Mouse (Mus musculus) spleen, adult 2 months (tissue): ENCODE data around the gene Fank1. TPM values are rescaled to one million over a fixed set of nuclear protein-coding genes. Genes with fewer than 3 reads are reported as not detected.
"Not testable (repeated sequence)": the region's sequence is repeated elsewhere in the genome, so short reads cannot be mapped to it uniquely, and the experiment has no call there.

ENCODE experiments used
- DNase-seq, 2 experiments: peaks; one replicate each; pipeline versions ENCODE4 v3.0.0 to v3.0.0-alpha.2; 2012 to 2021; ENCODE audit warnings: low spot score in 2 of 2, low read depth in 1 of 2
- H3K27ac ChIP-seq: fragments of 200-500 bp; 2 replicates; pipeline ENCODE4 v1.5.1; 2012; ENCODE audit warnings: low read length, inconsistent platforms; ENCODE audit not compliant: insufficient read depth
- H3K27me3 ChIP-seq: fragments of 200-500 bp; 2 replicates; pipeline ENCODE4 v1.6.1; 2012; ENCODE audit warnings: mild to moderate bottlenecking, moderate library complexity, low read length, inconsistent platforms; ENCODE audit not compliant: control insufficient read depth, insufficient read depth
- H3K36me3 ChIP-seq: fragments of 200-500 bp; 2 replicates; pipeline ENCODE4 v1.6.1; 2012; ENCODE audit warnings: mild to moderate bottlenecking, low read length, inconsistent platforms; ENCODE audit not compliant: control insufficient read depth, insufficient read depth
- H3K4me1 ChIP-seq: fragments of 200-500 bp; 2 replicates; pipeline ENCODE4 v1.6.1; 2011; ENCODE audit warnings: inconsistent platforms; ENCODE audit not compliant: control insufficient read depth, insufficient read depth, insufficient read length
- H3K4me3 ChIP-seq: fragments of 200-500 bp; 2 replicates; pipeline ENCODE4 v1.5.1; 2011; ENCODE audit warnings: mild to moderate bottlenecking, inconsistent platforms; ENCODE audit not compliant: insufficient read depth, insufficient read length; ENCODE audit errors: extremely low read depth
- CTCF ChIP-seq: fragments of 200-500 bp; IDR thresholded peaks from 2 replicates; pipeline ENCODE4 v1.5.1; 2011; ENCODE audit warnings: mild to moderate bottlenecking, inconsistent platforms; ENCODE audit not compliant: insufficient read depth, insufficient read length, insufficient replicate concordance; ENCODE audit errors: extremely low read depth
- POLR2A ChIP-seq: fragments of 200-500 bp; IDR thresholded peaks from 2 replicates; pipeline ENCODE4 v1.6.1; 2011; ENCODE audit warnings: low read depth, low read length, inconsistent platforms
- WGBS: fragments of 180-500 bp; shearing (Covaris S2); methylation state at CpG from one replicate; pipeline ENCODE4 v1.1.7; 2018; 5-methylcytosine and 5-hydroxymethylcytosine counted together
- polyA plus RNA-seq: library from polyadenylated mRNA; depleted of rRNA; stranded (reverse); fragments of >200 nt; gene quantifications from 2 replicates; pipeline ENCODE4 v1.2.3, GENCODE M21; 2012

The Fank1 gene
- polyA plus RNA-seq, 1 experiment = not detected

DNA sequence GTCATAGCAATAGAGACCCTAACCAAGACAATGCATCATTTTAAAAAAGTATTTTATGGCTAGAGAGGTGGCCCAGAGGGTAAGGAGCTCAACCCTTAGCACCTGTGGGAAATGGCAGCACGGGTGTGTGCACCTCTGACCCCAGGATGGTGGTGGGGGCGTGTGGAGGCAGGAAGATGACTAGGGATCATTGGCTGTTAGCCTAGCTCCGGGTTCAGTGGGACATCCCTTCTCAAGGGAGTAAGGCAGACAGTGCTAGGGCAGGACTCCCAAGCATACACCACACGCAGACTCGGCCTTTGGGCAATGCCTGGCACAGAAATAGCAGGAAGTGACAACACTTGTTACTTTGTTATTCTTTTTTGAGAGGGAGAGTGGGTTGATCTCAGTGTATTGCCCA is 96.0 kb downstream of the Fank1 start:
- Histone ChIP-seq H3K4me1 (no peaks in the 10 kb centered on the region), H3K36me3 (no peaks in the 10 kb centered on the region), H3K27me3 (no peaks in the 10 kb centered on the region), H3K27ac (no peak overlapping the region), H3K4me3 (no peak overlapping the region)
- TF ChIP-seq POLR2A (no peak), CTCF (no peak)
- no peak for DNase-seq
- 72% methylated on average over 5 of the region's 5 CpGs for WGBS

DNA sequence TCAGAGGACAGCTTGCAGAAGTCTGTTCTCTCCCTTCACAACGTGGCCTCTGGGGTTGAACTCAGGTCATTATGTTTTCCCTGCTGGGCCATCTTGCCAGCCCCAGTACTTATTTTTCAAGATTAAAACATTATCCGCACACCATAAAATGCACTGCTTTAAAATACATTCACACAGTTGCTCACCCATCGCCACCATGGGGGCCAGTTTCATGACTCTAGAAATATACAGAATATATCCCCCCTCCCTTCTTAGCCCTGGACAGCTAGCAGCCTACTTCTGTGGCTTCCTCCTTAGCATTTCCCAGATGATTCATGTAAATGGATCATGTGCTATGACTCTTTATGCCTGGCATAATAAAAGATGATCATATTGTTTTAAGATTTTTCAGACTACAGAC is 99.5 kb downstream of the Fank1 start:
- WGBS = 88% methylated on average over 3 of the region's 3 CpGs
- no peak for TF ChIP-seq POLR2A
- no peak for TF ChIP-seq CTCF

DNA sequence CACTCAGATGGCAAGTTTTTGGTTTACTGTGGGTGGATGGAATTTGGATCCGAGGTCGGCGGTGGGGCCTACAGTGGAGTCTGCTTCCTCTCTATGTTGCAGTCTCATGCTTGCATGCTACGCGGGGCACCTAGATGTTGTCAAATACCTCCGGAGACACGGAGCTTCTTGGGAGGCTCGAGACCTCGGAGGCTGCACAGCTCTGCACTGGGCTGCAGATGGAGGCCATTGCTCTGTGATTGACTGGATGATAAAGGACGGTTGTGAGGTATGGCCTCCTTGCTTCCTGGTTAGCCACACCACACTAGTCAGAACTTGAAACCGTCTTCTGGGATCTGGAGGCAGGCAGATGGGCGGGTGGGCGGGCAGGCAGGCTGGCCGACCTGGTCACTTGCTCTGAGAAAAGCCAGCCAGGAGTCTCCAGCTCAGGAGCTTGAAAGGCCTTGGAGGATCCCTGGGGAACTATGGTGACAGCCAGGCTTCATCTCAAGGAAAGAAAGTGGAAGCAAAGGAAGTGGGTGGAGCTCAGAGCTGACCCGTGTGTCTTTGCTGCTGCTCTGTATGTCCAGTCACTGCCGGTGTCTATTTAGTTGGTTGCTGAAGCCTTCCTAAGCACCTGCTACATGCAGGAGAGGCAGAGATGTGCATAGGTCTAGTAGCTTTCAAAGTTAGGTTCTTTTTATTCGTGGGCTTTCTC is 100.1 kb downstream of the Fank1 start:
- no peaks in the 10 kb centered on the region for H3K27me3 ChIP-seq
- H3K27ac ChIP-seq = no peak overlapping the region
- no peaks in the 10 kb centered on the region for H3K36me3 ChIP-seq
- H3K4me1 ChIP-seq = no peaks in the 10 kb centered on the region
- no peak for DNase-seq
- WGBS = 82% methylated on average over 17 of the region's 17 CpGs
- TF ChIP-seq POLR2A (no peak), CTCF (no peak)
- no peak overlapping the region for H3K4me3 ChIP-seq

More for the DNA sequence above, 99.5 kb downstream of the Fank1 start:
- Histone ChIP-seq H3K36me3 (no peaks in the 10 kb centered on the region), H3K4me3 (no peak overlapping the region), H3K27me3 (no peaks in the 10 kb centered on the region), H3K4me1 (no peaks in the 10 kb centered on the region), H3K27ac (no peak overlapping the region)
- DNase-seq = no peak

DNA sequence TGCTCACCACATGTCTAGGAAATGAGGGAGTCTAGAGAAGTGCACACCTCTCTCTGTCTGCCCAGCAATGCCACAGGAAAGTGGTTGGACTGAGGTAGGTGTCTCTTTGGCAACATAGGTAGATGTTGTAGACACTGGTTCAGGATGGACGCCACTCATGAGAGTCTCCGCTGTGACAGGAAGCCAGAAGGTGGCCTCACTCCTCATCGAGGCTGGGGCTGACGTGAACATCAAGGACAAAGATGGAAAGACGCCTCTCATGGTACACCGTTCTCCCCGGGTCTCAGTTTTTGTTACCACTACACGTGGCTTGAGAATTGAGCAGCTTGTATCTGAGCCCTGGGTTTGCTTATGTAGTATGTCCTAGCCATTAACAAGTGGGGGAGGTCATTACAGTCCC is 103.1 kb downstream of the Fank1 start:
- Histone ChIP-seq H3K4me3 (no peak overlapping the region), H3K36me3 (no peaks in the 10 kb centered on the region), H3K4me1 (no peaks in the 10 kb centered on the region), H3K27me3 (no peaks in the 10 kb centered on the region), H3K27ac (no peak overlapping the region)
- TF ChIP-seq POLR2A = no peak
- TF ChIP-seq CTCF = no peak
- WGBS = 94% methylated on average over 8 of the region's 8 CpGs
- DNase-seq = no peak

DNA sequence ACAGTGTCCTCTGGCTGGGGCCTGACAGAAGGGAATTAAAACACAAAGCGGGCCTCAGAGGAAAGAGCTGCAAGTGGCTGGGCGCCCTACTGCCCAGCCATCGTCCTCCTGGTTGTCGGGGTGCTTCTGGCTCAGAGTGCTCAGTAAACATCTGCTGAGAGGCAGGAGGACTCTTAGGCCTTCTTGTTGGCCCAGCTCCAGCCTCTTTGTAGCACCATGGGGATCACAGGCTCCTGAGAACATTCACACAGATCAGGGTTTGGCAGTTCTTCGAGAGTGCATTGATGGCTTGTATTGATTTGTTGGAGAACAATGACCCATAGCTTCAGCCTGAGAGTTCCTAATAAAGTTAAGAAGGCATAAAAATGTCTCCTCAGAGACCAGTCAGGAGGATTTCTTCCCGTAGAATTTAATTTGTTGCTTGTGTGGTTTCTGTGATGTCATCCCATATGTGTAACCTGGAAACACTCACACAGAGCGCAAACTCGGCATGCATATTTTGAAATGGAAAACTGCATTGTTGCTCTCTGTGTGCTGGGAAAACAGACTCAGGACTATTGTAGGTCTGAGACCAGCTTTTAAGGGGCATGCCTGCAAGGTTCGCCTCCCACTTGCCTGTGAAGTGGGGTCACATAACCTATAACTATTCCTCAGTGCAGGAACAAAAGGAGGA is 108.2 kb downstream of the Fank1 start:
- WGBS = 88% methylated on average over 5 of the region's 9 CpGs
- H3K4me3 ChIP-seq, H3K4me1 ChIP-seq, H3K27ac ChIP-seq, H3K36me3 ChIP-seq, H3K27me3 ChIP-seq, DNase-seq: not testable (repeated sequence)

DNA sequence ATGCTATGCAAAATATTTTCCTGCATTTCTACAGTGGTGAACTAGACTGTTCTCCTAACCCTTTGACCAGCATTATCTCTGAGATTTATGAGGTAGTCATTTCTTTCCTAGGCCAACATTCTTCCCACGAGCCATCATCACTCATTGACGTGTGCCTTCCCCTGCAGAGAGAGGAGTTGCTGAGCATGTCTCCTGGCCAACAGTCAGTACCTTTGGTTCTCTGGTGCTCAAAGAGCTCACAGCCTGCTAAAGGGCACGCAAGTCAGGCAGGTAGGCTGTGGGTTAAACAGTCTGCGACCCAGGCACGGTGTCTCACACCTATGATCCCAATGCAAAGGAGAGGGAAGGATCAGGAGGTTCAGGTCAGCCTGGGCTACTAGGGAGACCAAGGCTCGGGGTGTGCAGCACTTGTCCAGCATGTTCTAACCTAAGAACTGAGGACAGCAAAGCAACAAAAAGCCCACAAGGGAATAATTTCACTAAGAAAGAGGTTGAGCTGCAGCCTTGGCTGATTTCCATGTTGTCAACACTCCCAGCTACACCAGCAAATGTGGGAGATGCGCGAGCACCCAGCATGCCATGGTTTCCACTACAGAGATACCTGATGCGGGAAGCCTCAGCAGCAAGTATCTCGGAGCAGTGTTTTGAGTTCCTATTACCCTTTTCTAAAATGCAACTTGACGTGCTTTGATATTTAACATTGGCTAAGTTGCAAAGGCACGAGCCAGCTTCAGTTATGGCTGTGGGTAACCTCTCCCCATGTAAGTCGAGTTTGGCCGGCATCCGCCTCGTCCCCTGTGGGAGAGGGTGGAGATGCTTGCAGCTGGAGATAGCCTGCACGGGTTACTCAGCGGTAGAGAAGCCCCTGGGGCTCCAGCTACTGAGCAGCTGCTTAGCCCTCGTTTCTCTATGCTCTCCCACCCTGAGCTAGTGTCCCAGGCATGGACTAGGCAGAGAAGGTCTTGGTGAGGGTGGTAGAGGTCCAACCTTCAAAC is 112.6 kb downstream of the Fank1 start:
- no peak overlapping the region for H3K4me3 ChIP-seq
- H3K27ac ChIP-seq = no peak overlapping the region
- H3K27me3 ChIP-seq = no peaks in the 10 kb centered on the region
- H3K4me1 ChIP-seq = no peaks in the 10 kb centered on the region
- 87% methylated on average over 19 of the region's 19 CpGs for WGBS
- no peak for TF ChIP-seq POLR2A
- TF ChIP-seq CTCF = no peak
- no peak for DNase-seq
- no peaks in the 10 kb centered on the region for H3K36me3 ChIP-seq
